Mouse (Mus musculus) mesoderm, embryonic 11.5 days (tissue): ENCODE measurements at regions not wholly inside any gene's neighbourhood (a gene's known extent, or its start where the extent isn't known, plus 50 kb on each side); places are given as distances from the start of the nearest gene placed in this dataset.
A peak's percentile ranks its signal among the peaks of the same experiment; 100 is the strongest.

Source experiments
- DNase-seq: peaks from one replicate; pipeline ENCODE4 v3.0.0-alpha.2; 2012; ENCODE audit warnings: low read depth, low spot score

DNA sequence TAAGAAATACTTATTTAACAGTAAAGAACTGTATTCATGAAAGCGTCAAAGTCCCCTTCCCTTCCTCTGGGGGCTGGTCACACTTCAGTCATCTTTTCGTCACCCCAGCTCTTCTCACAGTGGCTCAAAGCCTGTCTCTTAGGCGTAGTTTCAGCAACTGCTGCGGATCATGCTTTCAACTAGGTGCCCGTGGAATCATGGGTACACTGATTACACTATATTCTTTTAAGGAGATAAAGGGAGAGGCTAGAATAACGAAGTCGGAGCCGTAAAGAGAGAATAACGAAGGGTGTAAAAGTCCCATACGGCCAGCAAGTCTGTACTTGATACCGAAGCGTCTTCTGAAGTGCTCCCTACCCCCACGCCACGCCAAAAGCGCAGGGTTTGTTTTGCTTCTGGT is 368.7 kb downstream of the Etnk1 start:
- DNase-seq = no peak

- DNase-seq = no peak
Measured at GRCm38 (mm10) chr6:143536525-143537293, 369.7 kb downstream of the Etnk1 start.

GRCm38 (mm10) chr6:143547406-143547903 is 380.4 kb downstream of the Etnk1 start:
- DNase-seq = no peak

- DNase-seq = no peak
Measured at GRCm38 (mm10) chr6:143554946-143555345, 387.9 kb downstream of the Etnk1 start.

GRCm38 (mm10) chr6:143558046-143558884 is 391.2 kb downstream of the Etnk1 start:
- DNase-seq = no peak

DNA sequence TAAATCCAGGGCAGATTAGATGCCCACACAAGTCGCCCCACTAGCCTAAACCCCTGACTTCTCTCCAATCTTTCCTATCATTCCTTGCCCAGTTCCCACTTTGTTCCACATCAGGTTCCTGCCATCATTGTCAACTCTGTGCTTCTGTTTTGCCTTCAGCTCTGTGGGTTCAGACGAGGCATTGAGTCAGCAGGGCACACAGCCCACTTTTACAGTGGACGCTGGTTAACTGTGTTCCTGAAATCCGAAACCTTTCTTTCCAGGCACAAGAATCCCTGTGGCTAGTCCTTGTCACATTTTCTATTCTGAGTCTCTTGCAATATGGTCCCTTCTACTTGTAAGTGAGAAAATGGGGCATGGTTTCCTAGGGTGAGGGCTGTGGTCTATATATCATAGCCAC is 392.3 kb downstream of the Etnk1 start:
- DNase-seq = no peak

DNA sequence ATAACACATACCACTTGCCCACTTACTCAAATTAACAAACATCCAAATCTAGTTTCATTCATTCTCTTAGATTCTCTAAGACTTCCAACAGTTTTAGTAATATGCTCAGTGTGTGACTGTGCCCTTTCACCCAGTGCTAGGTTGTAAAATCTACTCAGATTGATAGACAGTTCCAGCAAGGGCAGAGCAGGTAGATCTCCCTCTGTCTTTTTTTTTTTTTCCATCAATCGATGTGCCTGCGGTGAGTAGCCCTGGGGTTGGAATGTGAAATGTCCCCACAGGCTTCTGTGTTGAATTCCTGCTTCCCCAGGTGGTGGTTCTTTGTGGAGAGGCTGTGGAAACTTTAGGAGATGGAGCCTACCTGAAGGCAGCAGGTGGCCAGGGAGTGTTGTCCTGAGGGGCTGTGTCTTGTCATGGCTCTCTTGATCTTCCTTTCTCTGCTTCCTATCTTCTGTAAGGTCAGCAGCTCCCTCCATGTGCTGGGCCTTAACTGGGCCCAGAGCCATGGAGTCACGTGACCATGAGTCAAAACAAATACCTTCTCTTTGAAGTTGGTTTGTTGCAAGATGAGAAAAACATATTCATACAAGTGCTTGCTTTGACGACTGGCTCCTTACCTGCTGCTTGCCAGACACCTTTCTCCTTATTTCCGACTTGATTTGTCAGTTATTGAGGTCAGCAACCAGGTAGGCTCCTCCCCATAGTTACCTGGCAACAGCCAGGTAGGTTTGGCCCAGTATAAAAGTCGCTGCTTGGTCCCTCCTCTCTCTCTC is 394.5 kb downstream of the Etnk1 start:
- no peak for DNase-seq

GRCm38 (mm10) chr6:143571356-143572115 is 404.5 kb downstream of the Etnk1 start:
- no peak for DNase-seq

- DNase-seq = no peak
Measured at GRCm38 (mm10) chr6:143579223-143579622, 412.2 kb downstream of the Etnk1 start.

GRCm38 (mm10) chr6:143589666-143590065 is 422.6 kb downstream of the Etnk1 start:
- DNase-seq = no peak

GRCm38 (mm10) chr6:143590231-143590630 is 423.2 kb downstream of the Etnk1 start:
- DNase-seq = no peak

DNA sequence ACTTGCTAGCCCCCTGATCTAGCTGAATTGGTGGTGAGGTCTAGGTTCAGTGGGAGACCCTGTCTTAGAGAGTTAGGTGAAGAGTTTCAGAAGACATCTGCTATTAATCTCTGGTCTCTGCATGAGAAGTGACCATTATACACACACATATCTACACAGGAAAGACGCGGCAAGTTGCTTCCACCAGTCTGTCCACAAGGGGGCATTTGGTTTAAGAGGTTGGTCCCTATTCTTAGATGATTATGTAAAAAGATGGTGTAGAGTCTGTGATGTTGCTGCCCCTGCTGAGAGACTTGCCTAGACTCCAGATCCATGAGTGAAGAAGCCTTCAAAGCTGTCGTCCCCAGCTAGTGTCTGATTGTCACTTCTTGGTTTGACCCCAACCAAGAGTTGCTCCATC is 425.5 kb downstream of the Etnk1 start:
- DNase-seq = no peak

GRCm38 (mm10) chr6:143595486-143595885 is 428.5 kb downstream of the Etnk1 start:
- no peak for DNase-seq

DNA sequence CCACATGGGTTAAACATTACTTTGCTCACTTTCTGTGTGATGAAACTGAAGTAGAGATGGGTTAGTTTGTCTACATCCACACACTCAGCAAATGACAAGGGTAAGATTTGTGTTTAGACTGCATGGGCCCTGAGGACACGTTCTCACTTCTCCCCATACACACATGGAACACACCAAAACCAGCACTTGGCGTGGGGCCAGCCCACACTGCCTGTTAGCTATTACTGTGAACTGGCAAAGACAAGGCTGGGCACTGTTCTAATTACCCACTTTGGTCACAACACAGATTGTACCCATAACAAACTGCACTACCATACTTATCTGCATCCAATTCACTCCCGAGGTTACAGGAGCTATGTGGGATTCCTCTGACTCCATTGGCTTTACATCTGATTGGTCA is 430.4 kb downstream of the Etnk1 start:
- no peak for DNase-seq

DNA sequence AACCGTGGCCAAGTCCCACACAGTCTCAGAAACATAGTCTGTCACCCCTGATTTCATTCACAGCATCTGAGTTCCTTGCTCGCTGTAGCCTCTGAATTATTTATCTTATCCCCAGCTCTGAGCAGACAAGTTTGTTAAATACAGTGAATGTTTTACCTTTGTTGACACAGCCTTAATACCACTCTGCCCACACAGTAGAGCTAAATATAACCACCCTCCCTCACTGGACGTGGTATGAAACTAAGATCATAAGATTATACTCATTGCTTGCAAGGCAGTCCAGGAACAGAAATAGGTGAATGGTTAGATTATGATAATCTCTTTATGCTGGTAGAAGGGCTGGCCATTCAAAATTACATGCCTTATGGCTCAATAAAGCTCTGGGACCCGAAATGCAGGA is 431.9 kb downstream of the Etnk1 start:
- DNase-seq = no peak

DNA sequence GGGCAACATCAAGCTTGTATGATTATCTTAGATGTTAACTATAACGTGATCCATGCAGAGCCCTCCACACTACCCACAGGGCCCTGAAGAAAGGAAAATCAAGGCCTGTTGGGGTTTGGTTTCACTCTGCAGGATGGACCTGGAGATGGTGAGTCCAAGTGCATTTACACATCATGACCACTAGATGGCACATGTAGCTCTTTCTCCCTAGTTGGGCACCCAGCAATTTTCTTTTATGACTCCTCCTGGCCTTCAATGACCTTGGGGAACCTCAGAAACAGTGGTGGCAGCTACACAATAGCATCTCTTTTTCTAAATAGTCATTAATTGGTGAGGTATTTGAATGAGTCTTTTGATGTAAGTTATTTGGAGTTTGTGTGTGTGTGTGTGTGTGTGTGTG is 442.1 kb downstream of the Etnk1 start:
- peak; percentile 45 for DNase-seq

- no peak for DNase-seq
Measured at GRCm38 (mm10) chr6:143612966-143613365, 445.9 kb downstream of the Etnk1 start.

DNA sequence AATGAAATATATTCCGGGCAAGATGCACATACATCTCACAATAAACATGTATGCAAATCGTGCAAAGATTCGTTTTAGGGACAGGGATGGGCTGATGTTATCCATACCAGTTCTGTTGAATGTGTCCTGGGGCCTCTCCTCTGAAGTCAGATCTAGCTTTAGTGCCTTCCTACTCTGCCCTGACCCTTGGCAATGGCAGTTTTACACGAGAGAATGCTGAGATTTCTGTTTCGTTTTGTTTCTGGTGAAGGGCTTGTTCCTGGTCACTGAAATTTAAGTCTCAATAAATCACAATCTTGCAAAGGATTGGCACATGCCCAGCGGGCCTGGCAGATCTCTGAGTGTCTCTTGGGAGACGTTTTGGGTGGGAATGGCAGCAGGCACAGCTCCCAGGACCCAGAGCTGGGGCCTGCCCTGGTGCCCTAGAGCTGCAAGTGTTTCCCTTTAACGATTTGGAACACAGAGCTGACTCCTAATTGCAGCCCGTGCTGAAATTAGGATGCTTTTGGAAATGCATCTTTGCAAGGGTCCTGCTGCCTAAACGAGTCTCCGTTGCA is 447.5 kb downstream of the Etnk1 start:
- no peak for DNase-seq

GRCm38 (mm10) chr6:143615361-143615760 is 448.3 kb downstream of the Etnk1 start:
- DNase-seq = no peak

GRCm38 (mm10) chr6:143616386-143616785 is 449.4 kb downstream of the Etnk1 start:
- no peak for DNase-seq

GRCm38 (mm10) chr6:143618558-143618957 is 451.5 kb downstream of the Etnk1 start:
- no peak for DNase-seq
